Mouse (Mus musculus) cerebellum, postnatal 4 days (tissue): ENCODE results near the gene Gm7544.
"Not testable (repeated sequence)": the region's sequence is repeated elsewhere in the genome, so short reads cannot be mapped to it uniquely, and the experiment has no call there.

ENCODE experiments used
- DNase-seq, 2 experiments: peaks; one replicate each; pipeline ENCODE4 v3.0.0; 2022; ENCODE audit warnings: low spot score in 2 of 2, mixed read lengths in 1 of 2

Gene Gm7544

DNA sequence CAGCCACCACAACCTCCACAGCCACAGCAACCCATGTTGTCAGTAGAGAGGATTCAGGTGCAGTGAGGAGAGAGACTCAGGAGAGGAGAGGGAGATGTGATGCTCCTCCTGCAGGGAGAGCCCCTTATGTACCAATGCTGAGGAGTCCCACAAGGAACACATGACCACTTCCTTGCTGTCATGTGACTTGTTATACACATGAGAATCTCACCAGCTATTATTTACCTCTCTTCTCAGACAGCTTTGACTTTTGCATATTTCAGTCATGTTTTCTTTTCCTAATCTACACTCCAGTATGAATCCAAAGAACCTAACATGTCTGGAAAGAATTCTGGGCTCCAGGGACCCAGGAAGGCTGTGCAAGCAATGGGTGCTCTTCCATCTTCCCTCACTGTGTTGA lies at the start of gene Gm7544:
TSS of gene Gm7544 (minus strand) at position 101 of the 400 bp plus-strand sequence.
- not testable (repeated sequence) for DNase-seq

DNA sequence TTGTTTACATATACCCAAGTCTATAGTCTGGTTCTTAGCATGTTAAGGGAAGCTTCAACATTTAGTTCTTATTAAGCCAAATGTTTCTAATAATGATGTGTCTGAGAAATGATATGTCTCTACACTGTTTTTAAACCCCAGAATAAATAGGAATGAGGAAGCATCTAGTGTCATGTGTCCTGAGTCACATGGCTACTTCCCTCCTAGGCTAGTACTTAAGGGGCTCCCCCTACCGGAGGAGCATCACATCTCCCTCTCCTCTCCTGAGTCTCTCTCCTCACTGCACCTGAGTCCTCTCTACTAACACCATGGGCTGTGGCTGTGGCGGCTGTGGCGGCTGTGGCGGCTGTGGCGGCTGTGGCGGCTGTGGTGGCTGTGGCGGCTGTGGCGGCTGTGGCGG lies 44.5 kb upstream of the Gm7544 start, which contains the start of gene Gm47959:
TSS of gene Gm47959 (plus strand) at position 243 of the 400 bp plus-strand sequence.
- not testable (repeated sequence) for DNase-seq

DNA sequence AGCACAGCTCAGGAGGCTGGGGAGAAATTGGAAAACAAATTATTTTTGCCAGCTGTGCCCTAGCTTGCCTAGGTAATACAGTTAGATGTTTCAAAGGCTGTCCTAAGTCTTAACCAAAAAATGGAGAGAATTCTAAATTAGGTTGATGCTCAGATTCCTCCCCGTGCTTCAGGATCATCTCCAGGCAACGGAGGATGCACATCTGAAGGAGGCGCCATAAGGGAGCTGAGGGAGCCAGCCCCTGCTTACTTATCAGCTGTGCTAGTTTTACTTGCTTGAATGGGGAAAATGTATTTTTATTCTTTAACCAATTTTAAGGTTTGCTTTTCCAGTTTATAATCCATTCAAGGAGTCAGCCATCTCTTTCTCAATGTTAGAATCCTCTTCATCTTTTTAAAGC lies 38.1 kb upstream of the Gm7544 start:
- DNase-seq, result no peak

DNA sequence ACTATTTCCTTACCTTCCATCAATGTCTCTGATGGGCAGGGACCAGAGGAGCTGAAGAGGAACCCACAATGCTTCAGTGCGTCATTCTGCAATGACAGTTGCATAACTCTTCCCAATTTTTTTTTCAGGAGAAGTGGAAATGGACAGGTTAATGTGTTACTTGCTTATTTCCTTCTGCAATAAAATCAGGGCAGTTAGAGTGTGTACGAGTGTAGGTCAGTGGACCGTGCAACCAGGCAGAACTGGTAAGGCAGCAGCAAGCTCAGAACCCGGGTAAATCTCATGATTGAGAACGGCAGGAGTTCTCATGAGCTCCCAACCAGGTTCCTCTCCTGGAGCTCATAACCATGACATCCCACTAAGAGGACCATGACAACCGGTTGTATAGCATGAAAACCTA lies 36.3 kb upstream of the Gm7544 start:
- no peak for DNase-seq

DNA sequence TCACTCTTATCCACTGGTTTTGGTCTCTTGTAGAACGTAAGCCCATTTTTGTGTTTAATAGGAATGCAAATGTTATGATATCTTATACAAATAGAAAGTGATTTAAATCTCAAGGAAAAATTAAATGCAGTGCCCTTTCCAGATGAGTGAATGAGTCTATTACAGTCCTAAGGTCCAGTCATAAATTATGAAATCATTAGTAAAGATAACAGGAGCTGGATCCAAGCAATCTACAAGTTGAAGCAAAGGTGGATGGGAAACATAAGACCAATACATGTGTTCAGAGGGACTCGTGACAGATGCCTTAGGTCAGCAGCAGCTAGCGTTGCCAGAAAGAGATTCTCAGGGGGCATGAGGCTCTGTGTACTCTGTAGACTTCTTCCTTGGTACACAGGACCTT lies 35.8 kb upstream of the Gm7544 start:
- DNase-seq, result no peak

DNA sequence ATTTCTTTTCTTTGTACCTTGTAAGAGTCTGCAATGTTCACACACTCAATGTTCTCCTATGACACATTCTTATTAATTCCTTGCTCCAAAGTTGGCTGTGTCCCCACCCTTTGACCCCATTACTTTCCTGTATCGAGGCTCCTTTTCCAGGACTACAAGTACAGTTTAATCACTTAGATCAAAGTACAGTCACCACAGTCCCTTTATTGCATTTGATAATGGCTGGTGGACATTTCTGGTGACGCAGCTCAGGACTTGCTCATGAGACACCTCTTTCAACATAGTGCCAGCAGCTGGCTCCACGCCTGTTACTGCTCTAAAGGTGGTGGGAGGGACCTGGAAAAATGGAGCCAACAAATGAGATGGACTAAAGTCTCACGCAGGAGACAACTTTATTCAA lies 35.2 kb upstream of the Gm7544 start:
- no peak for DNase-seq

DNA sequence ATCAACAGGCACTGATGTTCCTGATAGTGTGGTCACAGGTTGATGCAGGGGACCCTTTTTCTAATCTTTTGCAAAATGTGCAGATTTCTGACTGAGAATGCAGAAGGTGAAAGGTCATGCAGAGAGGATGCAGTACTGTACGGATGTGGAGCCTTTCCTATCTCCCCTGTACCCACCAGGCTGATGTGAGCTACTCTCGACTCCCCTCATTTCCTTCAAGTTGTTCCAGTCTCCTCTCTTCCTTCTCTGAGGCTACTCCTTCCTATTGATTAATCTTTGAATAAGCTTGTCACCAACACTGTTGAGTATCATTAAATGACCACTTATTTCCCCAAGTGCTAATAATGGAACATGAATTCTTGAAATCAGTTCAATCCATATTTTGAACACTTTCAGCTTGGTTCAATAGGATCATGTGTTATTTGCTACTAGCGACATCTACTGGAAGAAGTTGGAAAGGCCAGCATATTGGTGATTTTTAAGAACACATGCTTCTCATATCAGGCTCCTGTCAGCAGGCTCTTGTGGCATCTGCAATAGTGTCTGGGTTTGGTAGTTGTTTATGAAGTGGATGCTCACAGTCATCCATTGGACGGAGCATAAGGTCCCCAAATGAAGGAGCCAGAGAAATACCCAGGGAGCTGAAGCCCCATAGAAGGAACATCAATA lies 31.9 kb upstream of the Gm7544 start:
- peak in 1 of 2 experiments; percentile 41 for DNase-seq

DNA sequence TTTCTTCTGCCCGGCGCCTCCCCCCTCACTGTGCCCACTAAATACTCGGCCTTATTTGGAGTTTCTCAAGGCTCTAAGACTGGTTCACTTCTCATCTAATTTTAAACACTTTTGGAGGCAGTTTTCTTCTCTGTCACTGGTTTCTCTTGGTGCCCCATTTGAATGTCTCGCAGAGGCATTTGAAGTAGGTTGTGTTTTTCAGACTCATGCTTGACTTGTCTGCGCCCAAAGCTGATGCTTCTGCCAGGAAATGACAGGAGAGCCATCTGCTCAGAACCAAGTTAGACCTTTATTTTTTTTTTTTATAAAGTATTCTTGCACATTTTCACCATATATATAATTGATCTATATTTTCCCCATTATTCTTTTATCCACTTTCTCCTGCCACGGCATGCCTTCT lies 30.9 kb upstream of the Gm7544 start:
- no peak for DNase-seq

DNA sequence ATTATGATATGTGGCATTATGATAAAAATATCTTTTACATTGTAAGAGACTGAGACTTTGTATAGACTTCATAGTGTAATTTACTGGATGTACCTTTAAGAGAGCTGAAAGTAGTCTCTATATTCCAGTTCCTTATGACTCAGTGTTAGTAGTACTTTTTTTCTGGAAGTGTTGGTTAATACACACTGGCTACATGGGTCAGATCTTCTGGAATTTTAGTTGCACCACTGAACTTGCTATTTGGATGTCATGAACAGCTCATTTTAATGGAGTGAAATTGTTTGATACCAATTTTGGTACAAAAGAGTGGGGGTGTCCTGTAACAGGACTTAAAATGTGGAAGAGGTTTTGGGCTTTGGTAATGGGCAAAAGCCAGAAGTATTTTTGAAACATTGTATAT lies 22.0 kb upstream of the Gm7544 start:
- no peak for DNase-seq

DNA sequence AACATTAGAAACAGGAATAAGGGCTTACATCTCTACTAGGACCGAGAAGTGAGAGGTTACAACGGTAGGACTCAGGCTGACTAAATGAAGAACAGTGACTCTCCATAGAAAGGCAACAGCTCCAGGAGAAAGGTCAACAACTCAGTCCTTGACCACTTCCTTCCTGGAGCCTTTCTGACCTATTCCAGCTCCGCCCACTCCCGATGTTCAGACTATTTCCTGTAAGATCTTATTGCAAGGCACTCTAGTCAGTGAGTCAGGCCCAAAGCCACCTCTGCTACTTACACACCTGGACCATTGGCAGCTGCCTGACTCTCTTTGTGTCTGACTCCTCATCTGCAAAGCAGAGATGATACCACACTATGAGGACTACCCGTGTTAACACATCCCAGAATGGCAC lies 19.9 kb upstream of the Gm7544 start:
- DNase-seq, result no peak

DNA sequence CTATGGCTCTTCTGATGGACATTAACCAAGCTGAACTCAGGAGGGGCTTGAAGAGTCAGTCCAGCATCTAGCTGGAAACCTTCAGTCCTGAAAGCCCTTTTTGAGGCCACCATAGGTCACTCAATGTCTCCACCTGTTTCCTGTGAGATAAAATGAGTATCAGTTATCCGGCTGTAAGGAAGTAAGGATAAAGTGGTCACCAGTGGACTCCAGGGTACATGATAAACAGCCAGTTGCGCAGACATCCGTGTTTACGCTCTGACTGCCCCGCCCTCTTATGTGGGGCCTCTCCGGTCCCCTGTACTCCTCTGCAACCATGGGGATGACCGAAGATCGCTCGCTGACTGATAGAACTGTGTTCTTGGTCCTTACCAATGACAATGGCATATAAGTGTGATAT lies 18.5 kb upstream of the Gm7544 start:
- no peak for DNase-seq

DNA sequence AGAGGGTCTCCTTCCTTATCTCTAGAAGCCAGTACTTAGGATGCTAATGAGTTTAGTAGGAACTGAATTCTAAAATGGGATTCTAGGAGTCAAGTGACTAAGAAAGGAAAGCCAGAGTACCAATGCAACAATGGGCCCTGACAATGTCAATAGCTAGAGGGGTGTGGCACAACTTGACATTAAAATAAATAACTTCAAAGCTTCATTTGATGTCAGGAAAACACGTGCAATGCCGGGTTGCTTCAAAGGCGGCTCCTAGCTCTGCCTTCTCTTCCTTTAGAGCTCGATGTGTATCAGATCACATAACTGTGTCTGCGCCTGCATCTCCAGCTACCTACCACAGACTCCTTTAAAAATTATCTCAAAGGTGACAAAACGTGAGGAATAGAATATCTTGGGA lies 18.1 kb upstream of the Gm7544 start:
- no peak for DNase-seq

DNA sequence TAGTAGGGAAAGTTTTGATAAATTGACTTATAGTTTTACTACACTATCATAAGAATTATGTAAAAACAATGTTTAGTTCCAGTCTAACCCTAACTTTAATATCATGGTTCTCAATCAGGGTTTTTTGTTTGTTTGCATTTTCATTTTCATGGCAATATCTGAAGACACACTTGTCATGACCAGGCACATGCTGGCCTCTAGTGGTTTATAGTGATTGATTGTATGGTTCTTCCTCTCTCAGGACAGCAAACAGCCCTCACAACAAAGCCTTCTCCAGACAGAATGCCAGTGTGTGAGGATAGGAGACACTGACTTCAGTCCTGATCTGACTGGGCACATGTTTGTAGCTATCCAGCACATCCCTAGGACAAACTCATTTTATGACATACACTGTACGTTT lies 17.4 kb upstream of the Gm7544 start:
- DNase-seq, result no peak

DNA sequence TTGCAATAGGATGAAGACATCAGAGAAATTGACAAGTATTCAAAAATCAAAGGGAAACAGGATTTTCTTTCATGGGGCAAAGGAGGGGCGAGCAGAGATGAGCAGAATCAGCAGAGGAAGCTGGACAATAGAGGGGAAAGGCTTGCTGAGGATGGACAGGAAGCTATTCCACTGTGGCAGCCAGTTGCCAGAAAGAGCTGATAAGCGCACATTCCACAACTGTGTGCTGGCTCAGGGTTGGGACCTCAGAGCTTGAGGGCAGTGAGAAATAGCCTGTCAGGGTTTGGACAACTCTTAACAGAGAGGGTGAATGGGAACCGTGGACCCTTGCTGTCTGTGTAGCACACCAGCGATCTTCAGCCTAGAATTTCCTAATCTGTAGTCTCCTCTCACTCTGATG lies 16.2 kb upstream of the Gm7544 start:
- DNase-seq, result no peak

DNA sequence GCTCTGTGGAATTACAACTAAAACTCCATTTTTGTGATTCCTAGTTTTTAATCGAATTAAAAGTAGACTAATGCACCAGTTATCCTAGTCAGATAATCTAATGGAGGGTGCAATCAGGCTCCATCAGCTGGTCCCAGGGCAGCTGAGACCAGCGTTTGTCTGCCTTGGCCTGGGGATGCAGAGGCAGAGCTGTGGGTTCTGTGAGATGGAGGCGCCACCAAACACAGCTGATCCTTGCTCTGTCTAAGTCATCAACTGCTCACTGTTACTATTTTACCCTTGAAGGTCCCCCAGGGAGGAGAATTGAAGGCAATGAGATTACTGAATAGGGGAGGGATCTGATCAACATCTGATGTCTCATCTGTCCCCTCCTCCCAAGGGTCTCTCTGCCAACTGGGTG lies 10.6 kb upstream of the Gm7544 start:
- DNase-seq, result no peak

DNA sequence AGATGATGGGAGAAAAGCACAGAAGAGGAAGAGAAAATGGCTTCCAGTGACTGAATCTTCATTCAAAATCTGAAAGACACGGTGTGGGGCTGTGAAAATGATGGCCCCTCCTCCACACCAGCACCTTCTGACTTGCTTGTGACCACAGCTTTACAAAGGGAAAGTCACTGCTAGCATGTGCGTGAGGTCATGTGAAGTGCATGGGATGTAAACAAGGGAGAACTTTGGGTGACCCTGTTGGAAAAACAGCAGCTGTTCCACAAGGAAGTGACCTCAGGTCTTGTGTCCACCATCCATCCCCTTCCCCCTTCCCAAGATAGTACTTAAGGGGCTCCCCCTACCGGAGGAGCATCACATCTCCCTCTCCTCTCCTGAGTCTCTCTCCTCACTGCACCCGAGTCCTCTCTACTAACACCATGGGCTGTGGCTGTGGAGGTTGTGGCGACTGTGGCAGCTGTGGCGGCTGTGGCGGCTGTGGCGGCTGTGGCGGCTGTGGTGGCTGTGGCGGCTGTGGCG lies 4.1 kb upstream of the Gm7544 start, which contains the start of gene Gm47955:
TSS of gene Gm47955 (plus strand) at position 417 of the 516 bp plus-strand sequence.
- no peak for DNase-seq

DNA sequence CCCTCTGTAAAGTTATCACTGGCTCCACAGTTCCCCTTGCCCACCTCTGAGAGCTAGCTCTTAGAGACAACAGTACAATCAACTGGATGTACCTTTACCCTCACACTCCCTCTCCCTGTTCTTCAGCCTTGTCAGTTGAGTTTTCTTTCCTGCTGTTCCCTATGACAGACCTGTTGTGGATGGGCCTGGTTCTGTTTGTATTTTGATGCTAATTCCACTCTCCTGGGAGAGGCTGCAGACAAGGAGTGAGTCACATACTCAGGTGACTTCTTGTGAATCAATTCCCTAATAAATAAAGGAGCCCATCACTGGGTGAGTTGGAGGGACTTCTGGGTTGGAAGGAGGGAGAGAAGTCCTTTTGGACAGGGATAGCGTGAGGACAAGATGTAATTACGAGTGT lies 7.2 kb downstream of the Gm7544 start:
- DNase-seq, result no peak

DNA sequence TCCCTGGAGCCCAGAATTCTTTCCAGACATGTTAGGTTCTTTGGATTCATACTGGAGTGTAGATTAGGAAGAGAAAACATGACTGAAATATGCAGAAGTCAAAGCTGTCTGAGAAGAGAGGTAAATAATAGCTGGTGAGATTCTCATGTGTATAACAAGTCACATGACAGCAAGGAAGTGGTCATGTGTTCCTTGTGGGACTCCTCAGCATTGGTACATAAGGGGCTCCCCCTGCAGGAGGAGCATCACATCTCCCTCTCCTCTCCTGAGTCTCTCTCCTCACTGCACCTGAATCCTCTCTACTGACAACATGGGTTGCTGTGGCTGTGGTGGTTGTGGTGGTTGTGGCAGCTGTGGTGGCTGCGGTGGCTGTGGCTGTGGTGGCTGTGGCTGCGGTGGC lies 9.8 kb downstream of the Gm7544 start:
- not testable (repeated sequence) for DNase-seq

DNA sequence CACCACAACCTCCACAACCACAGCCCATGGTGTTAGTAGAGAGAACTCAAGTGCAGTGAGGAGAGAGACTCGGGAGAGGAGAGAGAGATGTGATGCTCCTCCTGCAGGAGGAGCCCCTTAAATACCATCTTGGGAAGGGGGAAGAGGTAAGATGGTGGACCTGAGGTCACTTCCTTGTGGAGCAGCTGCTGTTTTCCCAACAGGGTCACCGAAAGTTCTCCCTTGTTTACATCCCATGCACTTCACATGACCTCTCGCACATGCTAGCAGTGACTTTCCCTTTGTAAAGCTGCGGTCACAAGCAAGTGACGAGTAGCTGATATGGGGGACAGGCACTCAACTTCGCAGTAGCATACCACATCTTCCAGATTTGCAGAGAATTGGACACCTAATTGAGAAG lies 12.5 kb downstream of the Gm7544 start, which contains the start of gene A030003K21Rik:
TSS of gene A030003K21Rik (minus strand) at position 94 of the 400 bp plus-strand sequence.
- DNase-seq, result not testable (repeated sequence)

DNA sequence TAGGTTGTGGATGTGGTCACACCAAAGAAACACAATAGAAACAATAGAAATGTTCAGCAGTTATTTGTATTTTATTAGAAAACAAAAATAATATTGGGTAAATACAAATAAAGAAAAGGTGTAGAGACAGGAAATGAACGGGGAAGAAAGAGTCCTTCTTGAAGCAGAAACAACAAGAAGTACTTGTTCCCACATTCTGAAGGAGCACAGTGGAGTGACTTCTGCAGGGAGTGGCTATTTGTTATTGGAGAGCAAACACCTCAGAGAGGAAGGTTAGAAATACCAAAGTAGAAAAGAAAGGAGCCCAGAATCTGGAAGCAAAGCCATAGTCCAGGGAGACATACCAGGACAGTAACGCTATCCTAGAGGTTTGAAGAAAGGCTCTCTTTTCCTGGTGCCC lies 13.3 kb downstream of the Gm7544 start:
- not testable (repeated sequence) for DNase-seq

DNA sequence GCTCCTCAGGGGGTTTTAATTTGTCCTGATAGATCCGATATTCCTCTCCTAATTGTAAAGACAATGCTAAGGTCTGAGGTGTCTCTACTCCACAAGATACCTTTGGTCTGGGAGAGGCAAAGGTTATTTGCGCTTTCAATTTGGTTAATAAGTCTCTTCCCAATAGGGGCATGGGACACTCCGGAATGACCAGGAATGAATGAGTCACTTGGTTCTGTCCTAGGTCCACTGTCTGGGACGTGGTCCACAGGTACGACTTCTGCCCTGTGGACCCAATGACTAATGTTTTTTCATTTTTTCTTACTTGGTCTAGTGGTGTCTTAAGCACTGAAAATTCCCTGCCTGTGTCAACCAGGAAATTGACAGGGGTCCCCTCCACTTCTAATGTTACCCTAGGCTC lies 17.1 kb downstream of the Gm7544 start:
- DNase-seq, result no peak

DNA sequence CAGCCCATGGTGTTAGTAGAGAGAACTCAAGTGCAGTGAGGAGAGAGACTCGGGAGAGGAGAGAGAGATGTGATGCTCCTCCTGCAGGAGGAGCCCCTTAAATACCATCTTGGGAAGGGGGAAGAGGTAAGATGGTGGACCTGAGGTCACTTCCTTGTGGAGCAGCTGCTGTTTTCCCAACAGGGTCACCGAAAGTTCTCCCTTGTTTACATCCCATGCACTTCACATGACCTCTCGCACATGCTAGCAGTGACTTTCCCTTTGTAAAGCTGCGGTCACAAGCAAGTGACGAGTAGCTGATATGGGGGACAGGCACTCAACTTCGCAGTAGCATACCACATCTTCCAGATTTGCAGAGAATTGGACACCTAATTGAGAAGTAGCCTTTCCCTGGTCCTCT lies 24.5 kb downstream of the Gm7544 start, which contains the start of gene Gm6217:
TSS of gene Gm6217 (minus strand) at position 74 of the 400 bp plus-strand sequence.
- not testable (repeated sequence) for DNase-seq

DNA sequence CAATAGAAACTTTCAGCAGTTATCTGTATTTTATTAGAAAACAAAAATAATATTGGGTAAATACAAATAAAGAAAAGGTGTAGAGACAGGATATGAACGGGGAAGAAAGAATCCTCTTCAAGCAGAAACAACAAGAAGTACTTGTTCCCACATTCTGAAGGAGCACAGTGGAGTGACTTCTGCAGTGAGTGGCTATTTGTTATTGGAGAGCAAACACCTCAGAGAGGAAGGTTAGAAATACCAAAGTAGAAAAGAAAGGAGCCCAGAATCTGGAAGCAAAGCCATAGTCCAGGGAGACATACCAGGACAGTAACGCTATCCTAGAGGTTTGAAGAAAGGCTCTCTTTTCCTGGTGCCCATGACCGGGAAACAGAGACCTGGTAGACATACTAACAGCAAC lies 25.3 kb downstream of the Gm7544 start:
- DNase-seq, result not testable (repeated sequence)

DNA sequence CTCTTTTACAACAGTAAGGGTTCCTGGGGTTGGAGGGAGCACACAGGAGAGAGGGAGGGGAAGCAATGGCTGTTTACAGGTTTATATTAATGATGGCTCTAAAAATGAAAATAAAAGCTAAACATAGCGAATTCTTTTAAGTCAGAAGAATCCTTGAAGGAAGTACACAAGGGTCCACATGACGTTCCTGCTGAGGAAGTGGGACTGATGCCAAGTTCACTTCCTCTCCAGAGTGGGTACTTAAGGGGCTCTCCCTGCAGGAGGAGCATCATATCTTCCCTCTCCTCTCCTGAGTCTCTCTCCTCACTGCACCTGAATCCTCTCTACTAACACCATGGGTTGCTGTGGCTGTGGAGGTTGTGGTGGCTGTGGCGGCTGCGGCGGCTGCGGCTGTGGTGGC lies 31.2 kb downstream of the Gm7544 start, which contains the start of gene A030014E15Rik:
TSS of gene A030014E15Rik (plus strand) at position 268 of the 400 bp plus-strand sequence.
- no peak for DNase-seq
